In the genomic region with DNA sequence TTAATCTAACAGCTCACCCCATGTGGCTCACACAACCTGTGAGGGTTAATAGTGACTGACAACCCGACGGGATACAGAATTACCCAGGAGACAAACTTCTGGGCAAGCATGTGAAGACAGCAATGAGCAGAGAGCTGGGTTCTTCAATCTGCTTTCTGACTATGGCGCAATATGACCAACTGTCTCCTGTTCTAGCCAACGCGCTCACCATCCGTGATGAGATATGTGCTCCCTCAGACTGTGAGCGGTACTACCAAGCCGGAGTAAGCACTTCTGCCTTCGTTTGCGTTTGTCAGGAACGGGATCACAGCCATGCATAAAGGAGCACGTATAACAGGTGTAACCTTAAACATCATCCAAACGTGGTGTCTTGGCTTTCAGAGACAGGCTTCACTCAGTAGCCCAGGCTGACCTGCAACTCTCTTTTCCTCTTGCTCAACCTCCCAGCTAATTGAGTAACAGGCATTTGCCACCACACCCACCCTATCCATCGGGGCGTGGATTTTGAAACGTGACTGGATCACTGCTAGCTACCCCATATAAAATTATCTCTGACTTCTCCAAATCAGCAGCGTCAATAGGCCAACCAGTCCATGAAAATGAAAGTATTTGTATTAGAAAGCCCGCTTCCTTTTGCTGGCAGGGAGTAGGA, we compare ENCODE assay signal across 19 mouse cellular contexts. TPM values are rescaled to one million over a fixed set of nuclear protein-coding genes. Genes with fewer than 3 reads are reported as not detected.
DNase-seq lines count a peak whose midpoint lies in the region; ATAC-seq and TF ChIP-seq lines count a peak whose summit lies in the region.
"Had no signal": no experiment of that assay in that cellular context is flagged by ENCODE, and none has a peak within 500 bp of the region (broad histone marks: within the 10 kb centered on the region; RNA-seq: fewer than 3 reads in every experiment).

No protein-coding gene starts in this region.

- no peaks in the 10 kb centered on the region for H3K9me3 ChIP-seq in intestine, postnatal 0 days (ENCODE audit: control insufficient read depth)
- no peaks in the 10 kb centered on the region for H3K9me3 ChIP-seq in stomach, postnatal 0 days (ENCODE audit: control insufficient read depth, low read length)
- H3K9me3 ChIP-seq: forebrain, embryonic 12.5 days; G1E; heart, embryonic 12.5 days; neural tube, embryonic 13.5 days had no signal

- 70% methylated on average over 18 of the region's 18 CpGs for WGBS in intestine, postnatal 0 days
- WGBS in stomach, postnatal 0 days, result 77% methylated on average over 18 of the region's 18 CpGs

- no peak overlapping the region for H3K4me2 ChIP-seq in intestine, postnatal 0 days (replicated peaks; ENCODE audit: low read depth)
- H3K4me2 ChIP-seq in stomach, postnatal 0 days (replicated peaks; ENCODE audit: low read depth), result no peak overlapping the region
- H3K4me2 ChIP-seq: forebrain, embryonic 12.5 days; heart, embryonic 12.5 days; hindbrain, embryonic 14.5 days; neural tube, embryonic 13.5 days had no signal

- H3K27me3 ChIP-seq in intestine, postnatal 0 days (replicated peaks; ENCODE audit: control insufficient read depth, insufficient read depth, low read length), result no peaks in the 10 kb centered on the region
- no peaks in the 10 kb centered on the region for H3K27me3 ChIP-seq in stomach, postnatal 0 days (ENCODE audit: control insufficient read depth, insufficient read depth, low read length)
- H3K27me3 ChIP-seq: forebrain, embryonic 12.5 days; neural tube, embryonic 13.5 days had no signal

- ATAC-seq in intestine, postnatal 0 days, result 0 out of 2 replicates have a peak, but pooled peaks have one; percentile 23
- peak; percentile 52 for ATAC-seq in neutrophil, adult 5-6 weeks (ENCODE audit: extremely low read depth, insufficient number of reproducible peaks, low FRiP score, poor library complexity, severe bottlenecking)
- ATAC-seq in stomach, postnatal 0 days (ENCODE audit: low FRiP score, low TSS enrichment), result no peak
- ATAC-seq: CD4-positive, CD25-positive, alpha-beta regulatory T cell, adult 4 months had no signal

- TF ChIP-seq POLR2A in bone marrow macrophage, adult 2 months (IDR thresholded peaks at IDR 0.05; ENCODE audit: borderline replicate concordance, low read depth, low read length), result no peak

- no peak for TF ChIP-seq EP300 in stomach, postnatal 0 days (optimal IDR thresholded peaks at IDR 0.05)

- H3K27ac ChIP-seq in bone marrow macrophage, adult 2 months (ENCODE audit: insufficient read depth, low read depth, low read length), result peak overlapping the region; percentile 47
- H3K27ac ChIP-seq in intestine, postnatal 0 days (ENCODE audit: low read depth, low read length), result no peak overlapping the region
- no peak overlapping the region for H3K27ac ChIP-seq in stomach, postnatal 0 days (replicated peaks)
- H3K27ac ChIP-seq: forebrain, embryonic 12.5 days; hindbrain, embryonic 14.5 days; liver, embryonic 14.5 days; neural tube, embryonic 13.5 days had no signal

- TF ChIP-seq CTCF in bone marrow macrophage, adult 2 months (IDR thresholded peaks at IDR 0.05; ENCODE audit: low read depth, low read length), result no peak
- no peak for TF ChIP-seq CTCF in intestine, postnatal 0 days (IDR thresholded peaks at IDR 0.05; ENCODE audit: low read depth)
- no peak for TF ChIP-seq CTCF in stomach, postnatal 0 days (IDR thresholded peaks at IDR 0.05; ENCODE audit: low read depth)

- peaks cover 37% of the 10 kb centered on the region for H3K4me1 ChIP-seq in bone marrow macrophage, adult 2 months (ENCODE audit: control insufficient read depth, insufficient read depth, low read length)
- H3K4me1 ChIP-seq in intestine, postnatal 0 days (replicated peaks; ENCODE audit: control insufficient read depth, insufficient read depth, low read length), result no peaks in the 10 kb centered on the region
- H3K4me1 ChIP-seq in stomach, postnatal 0 days (replicated peaks; ENCODE audit: control insufficient read depth, insufficient read depth), result no peaks in the 10 kb centered on the region

- peak overlapping the region; percentile 58 for H3K4me3 ChIP-seq in bone marrow macrophage, adult 2 months (ENCODE audit: insufficient read depth, low read length)
- H3K4me3 ChIP-seq in intestine, postnatal 0 days (ENCODE audit: low read depth, low read length), result no peak overlapping the region
- H3K4me3 ChIP-seq in stomach, postnatal 0 days (ENCODE audit: low read depth, low read length), result no peak overlapping the region
- H3K4me3 ChIP-seq: forebrain, embryonic 12.5 days; heart, embryonic 12.5 days; neural tube, embryonic 13.5 days had no signal

- peak; percentile 29 for DNase-seq in lung, postnatal 25 days (ENCODE audit: low spot score)
- DNase-seq in lung, postnatal 10 days, result no peak
- DNase-seq in stomach, postnatal 0 days (ENCODE audit: low spot score), result no peak
- no peak for DNase-seq in layer of hippocampus, adult 9-11 months
- DNase-seq: cerebellum, adult 11 months; cerebellum, postnatal 14 days; kidney, adult 18-20 months; kidney, postnatal 25 days; thymus, postnatal 4 days had no signal

- no peaks in the 10 kb centered on the region; the same call in 1 of the 2 replicates for H3K36me3 ChIP-seq in intestine, postnatal 0 days (ENCODE audit: control insufficient read depth, insufficient read depth)
- H3K36me3 ChIP-seq in stomach, postnatal 0 days (ENCODE audit: control insufficient read depth, insufficient read depth, low read length), result no peaks in the 10 kb centered on the region
- H3K36me3 ChIP-seq: forebrain, embryonic 12.5 days; heart, embryonic 12.5 days; neural tube, embryonic 13.5 days had no signal

- no peak overlapping the region for H3K9ac ChIP-seq in intestine, postnatal 0 days (ENCODE audit: low read depth, low read length)
- no peak overlapping the region for H3K9ac ChIP-seq in stomach, postnatal 0 days (ENCODE audit: low read length)
- H3K9ac ChIP-seq: forebrain, embryonic 12.5 days; heart, embryonic 12.5 days; hindbrain, embryonic 14.5 days; liver, embryonic 14.5 days; neural tube, embryonic 13.5 days had no signal

RNA-seq across cellular contexts. Expression of a gene that starts 43.3 kb away (rescaled TPM):
- 8.2 and 8.6 TPM in 2 replicates for polyA plus RNA-seq in bone marrow macrophage, adult 2 months (2012; ENCODE audit: insufficient read depth, insufficient read length, missing spikeins)
- 1.4 and 1.6 TPM in 2 replicates for polyA plus RNA-seq in intestine, postnatal 0 days (2015; fragmentation: Nextera tagmentation; extraction: Ambion mirVana)
- total RNA-seq in neutrophil, adult 5-6 weeks (2017), result 11.4 and 12.6 TPM in 2 replicates
- 1.9 and 2.6 TPM in 2 replicates for polyA plus RNA-seq in stomach, postnatal 0 days (2015; fragmentation: Nextera tagmentation; extraction: Ambion mirVana)
